Comparison of ENCODE assay signal across 9 mouse cellular contexts in the genomic region with DNA sequence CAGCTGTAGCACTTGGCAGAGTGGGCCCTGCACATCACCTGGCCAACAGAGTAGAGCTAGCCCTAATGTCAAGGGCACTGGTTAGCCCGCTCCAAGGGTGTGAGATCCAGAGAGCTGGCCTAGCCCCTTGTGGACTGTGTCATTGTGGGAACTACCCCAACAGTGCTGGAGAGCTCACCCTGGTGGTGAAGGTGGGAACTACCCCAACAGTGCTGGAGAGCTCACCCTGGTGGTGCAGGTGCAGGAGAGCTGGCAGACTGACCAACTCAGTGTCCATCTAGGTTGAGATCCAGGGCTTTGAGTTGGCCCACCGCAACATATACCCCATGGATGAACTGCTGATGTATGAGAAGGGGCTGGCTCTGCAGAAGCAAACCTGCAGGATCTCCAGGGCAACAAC.
DNase-seq lines count a peak whose midpoint lies in the region; ATAC-seq and TF ChIP-seq lines count a peak whose summit lies in the region.
"Had no signal": no experiment of that assay in that cellular context is flagged by ENCODE, and none has a peak within 500 bp of the region (broad histone marks: within the 10 kb centered on the region; RNA-seq: fewer than 3 reads in every experiment).

No protein-coding gene starts in this region.

- no peak for TF ChIP-seq EP300 in liver, embryonic 14.5 days (IDR thresholded peaks at IDR 0.05; ENCODE audit: low read depth)

- no peak overlapping the region for H3K9ac ChIP-seq in forebrain, postnatal 0 days
- no peak overlapping the region for H3K9ac ChIP-seq in forebrain, embryonic 16.5 days (replicated peaks; ENCODE audit: low read depth, low read length)
- no peak overlapping the region for H3K9ac ChIP-seq in liver, embryonic 14.5 days (replicated peaks)

- H3K4me3 ChIP-seq in forebrain, postnatal 0 days (ENCODE audit: low read depth, low read length), result no peak overlapping the region
- no peak overlapping the region for H3K4me3 ChIP-seq in forebrain, embryonic 16.5 days (replicated peaks; ENCODE audit: low read length)
- H3K4me3 ChIP-seq in liver, embryonic 14.5 days (ENCODE audit: insufficient read depth in 1 of 2, low read depth in 2 of 2, low read length in 2 of 2), result no peak overlapping the region
- no peak overlapping the region for H3K4me3 ChIP-seq in E14TG2a.4 (replicated peaks; ENCODE audit: low read length)
- H3K4me3 ChIP-seq in embryonic fibroblast, embryonic 13.5 days (ENCODE audit: insufficient read depth, low read length), result no peak overlapping the region
- H3K4me3 ChIP-seq: limb, embryonic 10.5 days had no signal

- no peak for TF ChIP-seq POLR2A in embryonic fibroblast, embryonic 13.5 days (IDR thresholded peaks at IDR 0.05; ENCODE audit: low read depth, low read length)

- H3K27me3 ChIP-seq in forebrain, postnatal 0 days (ENCODE audit: insufficient read depth, low read length), result no peaks in the 10 kb centered on the region
- H3K27me3 ChIP-seq in forebrain, embryonic 16.5 days (replicated peaks; ENCODE audit: control insufficient read depth, insufficient read depth, low read length), result no peaks in the 10 kb centered on the region
- H3K27me3 ChIP-seq in liver, embryonic 14.5 days (ENCODE audit: control insufficient read depth, insufficient read depth, low read length), result no peaks in the 10 kb centered on the region
- H3K27me3 ChIP-seq in E14TG2a.4 (ENCODE audit: insufficient read depth, low read length), result no peaks in the 10 kb centered on the region

- no peak for ATAC-seq in forebrain, postnatal 0 days
- no peak for ATAC-seq in forebrain, embryonic 16.5 days
- no peak for ATAC-seq in liver, embryonic 14.5 days (ENCODE audit: insufficient read depth)

- 95% methylated on average over 2 of the region's 2 CpGs for WGBS in forebrain, postnatal 0 days
- WGBS in forebrain, embryonic 16.5 days, result 90% methylated on average over 2 of the region's 2 CpGs
- WGBS in liver, embryonic 14.5 days (ENCODE audit: insufficient replicate concordance), result 64% methylated on average over 2 of the region's 2 CpGs

- H3K4me2 ChIP-seq in forebrain, postnatal 0 days (ENCODE audit: low read depth), result no peak overlapping the region
- H3K4me2 ChIP-seq in forebrain, embryonic 16.5 days (ENCODE audit: low read length), result no peak overlapping the region
- no peak overlapping the region for H3K4me2 ChIP-seq in liver, embryonic 14.5 days (ENCODE audit: low read depth)

- DNase-seq in forebrain, postnatal 0 days, result no peak
- DNase-seq in liver, embryonic 14.5 days (ENCODE audit: low read depth in 3 of 3, low spot score in 3 of 3), result no peak
- no peak for DNase-seq in liver
- DNase-seq in ovary, postnatal 14 days (ENCODE audit: low spot score), result no peak
- no peak for DNase-seq in cerebellum, adult 8-10 months

- no peak overlapping the region for H3K27ac ChIP-seq in forebrain, postnatal 0 days (ENCODE audit: low read depth, low read length)
- H3K27ac ChIP-seq in forebrain, embryonic 16.5 days (ENCODE audit: low read length), result no peak overlapping the region
- H3K27ac ChIP-seq in liver, embryonic 14.5 days, result no peak overlapping the region
- no peak overlapping the region for H3K27ac ChIP-seq in embryonic fibroblast, embryonic 13.5 days (ENCODE audit: insufficient read depth, low read length)
- H3K27ac ChIP-seq: limb, embryonic 10.5 days had no signal

- H3K36me3 ChIP-seq in forebrain, postnatal 0 days (ENCODE audit: insufficient read depth), result no peaks in the 10 kb centered on the region
- no peaks in the 10 kb centered on the region for H3K36me3 ChIP-seq in forebrain, embryonic 16.5 days (ENCODE audit: control insufficient read depth, insufficient read depth)
- no peaks in the 10 kb centered on the region for H3K36me3 ChIP-seq in liver, embryonic 14.5 days (replicated peaks; ENCODE audit: control insufficient read depth, insufficient read depth, low read depth)
- no peaks in the 10 kb centered on the region for H3K36me3 ChIP-seq in E14TG2a.4 (ENCODE audit: insufficient read depth, low read length)
- H3K36me3 ChIP-seq: limb, embryonic 10.5 days had no signal

- H3K4me1 ChIP-seq in forebrain, postnatal 0 days (ENCODE audit: insufficient read depth), result no peaks in the 10 kb centered on the region
- H3K4me1 ChIP-seq in forebrain, embryonic 16.5 days (replicated peaks; ENCODE audit: control insufficient read depth, insufficient read depth, low read length), result no peaks in the 10 kb centered on the region
- no peaks in the 10 kb centered on the region for H3K4me1 ChIP-seq in liver, embryonic 14.5 days (replicated peaks; ENCODE audit: control insufficient read depth in 2 of 2, insufficient read depth in 2 of 2, low read length in 1 of 2)
- H3K4me1 ChIP-seq in E14TG2a.4 (replicated peaks; ENCODE audit: low read depth, low read length), result no peaks in the 10 kb centered on the region
- H3K4me1 ChIP-seq in embryonic fibroblast, embryonic 13.5 days (ENCODE audit: control insufficient read depth, insufficient read depth, low read length), result no peaks in the 10 kb centered on the region

- TF ChIP-seq CTCF in forebrain, postnatal 0 days (IDR thresholded peaks at IDR 0.05; ENCODE audit: low read depth), result peak; percentile 35
- peak; percentile 69 for TF ChIP-seq CTCF in liver, embryonic 14.5 days (IDR thresholded peaks at IDR 0.05; ENCODE audit: low read depth)
- peak; percentile 53 for TF ChIP-seq CTCF in E14TG2a.4 (conservative IDR thresholded peaks at IDR 0.05; ENCODE audit: low read length)
- TF ChIP-seq CTCF in embryonic fibroblast, embryonic 13.5 days (IDR thresholded peaks at IDR 0.05; ENCODE audit: borderline replicate concordance, insufficient read depth, low read length), result peak; percentile 6; the same call in 1 of the 2 replicates

- H3K9me3 ChIP-seq in forebrain, postnatal 0 days (ENCODE audit: low read length), result no peaks in the 10 kb centered on the region
- no peaks in the 10 kb centered on the region for H3K9me3 ChIP-seq in forebrain, embryonic 16.5 days (ENCODE audit: control insufficient read depth, low read length)
- H3K9me3 ChIP-seq in liver, embryonic 14.5 days (ENCODE audit: control insufficient read depth, low read length), result no peaks in the 10 kb centered on the region
- no peaks in the 10 kb centered on the region for H3K9me3 ChIP-seq in E14TG2a.4 (ENCODE audit: low read length)
- H3K9me3 ChIP-seq: limb, embryonic 10.5 days had no signal

Comparison
In these comparisons a context has a peak if more than half of its experiments do, and no peak if none do; other contexts are left out.
1. CTCF ChIP-seq: peak in every context shown above with its lines; median percentile 69 in liver, embryonic 14.5 days; 53 in E14TG2a.4; 35 in forebrain, postnatal 0 days; 6 in embryonic fibroblast, embryonic 13.5 days.